Mouse (Mus musculus): Measurements from ENCODE around the gene Lamc3.
A peak's percentile ranks its signal among the peaks of the same experiment; 100 is the strongest.

DNA sequence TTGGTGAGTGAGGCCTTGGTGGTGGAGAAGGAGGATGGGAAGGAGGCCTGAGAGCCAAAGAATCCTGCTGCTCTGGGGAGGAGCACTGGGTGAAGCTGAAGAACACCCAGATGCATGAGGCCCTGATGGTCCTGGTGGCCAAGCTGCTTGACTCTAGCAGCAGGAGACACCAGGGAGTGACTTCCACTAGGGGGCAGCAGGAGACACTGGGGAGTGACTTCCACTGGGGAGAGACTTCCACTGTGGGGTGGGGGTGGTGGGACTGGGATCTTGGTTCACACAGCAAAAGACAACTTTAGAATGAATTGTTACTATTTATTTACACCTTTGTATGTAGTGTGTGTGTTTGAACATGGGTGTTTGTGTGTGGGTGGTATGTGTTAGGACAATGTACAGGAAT, 78.0 kb downstream of the Lamc3 start:
- no peak for TF ChIP-seq POLR2A (IDR thresholded peaks at IDR 0.05; ENCODE audit: extremely low read depth, insufficient read depth, low read length)
- peak; percentile 84 for TF ChIP-seq CTCF (IDR thresholded peaks at IDR 0.05; ENCODE audit: low read depth, low read length)
